Mouse (Mus musculus): ENCODE data around the gene Atp2a2. TPM values are rescaled to one million over a fixed set of nuclear protein-coding genes. Genes with fewer than 3 reads are reported as not detected.
A peak's percentile ranks its signal among the peaks of the same experiment; 100 is the strongest.
"Not testable (repeated sequence)": the region's sequence is repeated elsewhere in the genome, so short reads cannot be mapped to it uniquely, and the experiment has no call there.

The Atp2a2 gene
- polyA plus RNA-seq, 1 experiment from 2014 or later = 39.1 TPM

- Histone ChIP-seq H3K4me2 (replicated peaks) (no peak overlapping the region), H3K36me3 (peaks cover 96% of the 10 kb centered on the region), H3K9me3 (no peaks in the 10 kb centered on the region), H3K9ac (replicated peaks) (no peak overlapping the region), H3K27ac (replicated peaks) (no peak overlapping the region), H3K4me3 (no peak overlapping the region), H3K4me1 (no peaks in the 10 kb centered on the region), H3K27me3 (no peaks in the 10 kb centered on the region)
- 92% methylated on average over 19 of the region's 19 CpGs for WGBS
- ATAC-seq (replicated peaks) = no peak
These were observed 62.5 kb downstream of the Atp2a2 start for GRCm38 (mm10) chr5:122439400-122440094.

- no peak overlapping the region for H3K4me3 ChIP-seq
- H3K4me2 ChIP-seq (replicated peaks) = no peak overlapping the region
- no peak overlapping the region for H3K9ac ChIP-seq (replicated peaks)
- no peaks in the 10 kb centered on the region for H3K4me1 ChIP-seq
- ATAC-seq (replicated peaks) = no peak
- H3K27me3 ChIP-seq = no peaks in the 10 kb centered on the region
- no peak overlapping the region for H3K27ac ChIP-seq (replicated peaks)
- H3K9me3 ChIP-seq = no peaks in the 10 kb centered on the region
- WGBS = 82% methylated on average over 4 of the region's 4 CpGs
- H3K36me3 ChIP-seq = peaks cover 95% of the 10 kb centered on the region
These were observed 67.5 kb downstream of the Atp2a2 start for GRCm38 (mm10) chr5:122434541-122434940.

GRCm38 (mm10) chr5:122431221-122431620 is 70.8 kb downstream of the Atp2a2 start:
- H3K9me3 ChIP-seq = no peaks in the 10 kb centered on the region
- 95% methylated on average over 8 of the region's 8 CpGs for WGBS
- H3K9ac ChIP-seq (replicated peaks) = no peak overlapping the region
- H3K4me2 ChIP-seq (replicated peaks) = no peak overlapping the region
- ATAC-seq (replicated peaks) = no peak
- peaks cover 81% of the 10 kb centered on the region for H3K36me3 ChIP-seq
- no peak overlapping the region for H3K4me3 ChIP-seq
- H3K27me3 ChIP-seq = no peaks in the 10 kb centered on the region
- no peaks in the 10 kb centered on the region for H3K4me1 ChIP-seq
- no peak overlapping the region for H3K27ac ChIP-seq (replicated peaks)

- no peak overlapping the region for H3K9ac ChIP-seq (replicated peaks)
- H3K4me1 ChIP-seq = no peaks in the 10 kb centered on the region
- no peak for ATAC-seq (replicated peaks)
- no peaks in the 10 kb centered on the region for H3K27me3 ChIP-seq
- H3K9me3 ChIP-seq = no peaks in the 10 kb centered on the region
- no peak overlapping the region for H3K4me3 ChIP-seq
- peaks cover 72% of the 10 kb centered on the region for H3K36me3 ChIP-seq
- H3K4me2 ChIP-seq (replicated peaks) = no peak overlapping the region
- H3K27ac ChIP-seq (replicated peaks) = no peak overlapping the region
- WGBS = 90% methylated on average over 4 of the region's 4 CpGs
These were observed 71.8 kb downstream of the Atp2a2 start for GRCm38 (mm10) chr5:122430036-122430775.

- ATAC-seq (replicated peaks) = no peak
- H3K27me3 ChIP-seq = no peaks in the 10 kb centered on the region
- no peak overlapping the region for H3K4me3 ChIP-seq
- H3K27ac ChIP-seq (replicated peaks) = no peak overlapping the region
- no peaks in the 10 kb centered on the region for H3K9me3 ChIP-seq
- no peak overlapping the region for H3K4me2 ChIP-seq (replicated peaks)
- WGBS = 88% methylated on average over 2 of the region's 2 CpGs
- H3K9ac ChIP-seq (replicated peaks) = no peak overlapping the region
- peaks cover 27% of the 10 kb centered on the region for H3K36me3 ChIP-seq
- peaks cover 19% of the 10 kb centered on the region for H3K4me1 ChIP-seq
These were observed 76.5 kb downstream of the Atp2a2 start for GRCm38 (mm10) chr5:122425550-122425949.

GRCm38 (mm10) chr5:122423083-122423482 is 78.9 kb downstream of the Atp2a2 start:
- peak overlapping the region; percentile 83 for H3K4me3 ChIP-seq
- peak overlapping the region; percentile 82 for H3K9ac ChIP-seq (replicated peaks)
- 35% methylated on average over 15 of the region's 15 CpGs for WGBS
- peak overlapping the region; percentile 86 for H3K4me2 ChIP-seq (replicated peaks)
- H3K27me3 ChIP-seq = no peaks in the 10 kb centered on the region
- peak overlapping the region; percentile 93; the same call in 1 of the 2 replicates for H3K27ac ChIP-seq (replicated peaks)
- no peaks in the 10 kb centered on the region for H3K9me3 ChIP-seq
- H3K4me1 ChIP-seq = peaks cover 19% of the 10 kb centered on the region
- peaks cover 3% of the 10 kb centered on the region for H3K36me3 ChIP-seq
- ATAC-seq (replicated peaks) = 0 out of 2 replicates have a peak, but pooled peaks have one; percentile 2

- peak overlapping the region; percentile 82 for H3K9ac ChIP-seq (replicated peaks)
- H3K9me3 ChIP-seq = no peaks in the 10 kb centered on the region
- no peaks in the 10 kb centered on the region for H3K27me3 ChIP-seq
- H3K27ac ChIP-seq (replicated peaks) = peak overlapping the region; percentile 93
- peaks cover 19% of the 10 kb centered on the region for H3K4me1 ChIP-seq
- peak; percentile 92 for ATAC-seq (replicated peaks)
- peak overlapping the region; percentile 86 for H3K4me2 ChIP-seq (replicated peaks)
- under 1% methylated on average over 73 of the region's 73 CpGs for WGBS
- H3K36me3 ChIP-seq = no peaks in the 10 kb centered on the region
- peak overlapping the region; percentile 83 for H3K4me3 ChIP-seq
These were observed 79.7 kb downstream of the Atp2a2 start for GRCm38 (mm10) chr5:122422071-122422964.

- Histone ChIP-seq H3K4me1 (peaks cover 19% of the 10 kb centered on the region), H3K9ac (replicated peaks) (peak within 1 kb of the TSS; percentile 82), H3K27ac (replicated peaks) (peak within 1 kb of the TSS; percentile 93), H3K4me3 (peak within 1 kb of the TSS; percentile 83), H3K9me3 (no peaks in the 10 kb centered on the region), H3K4me2 (replicated peaks) (peak within 1 kb of the TSS; percentile 86), H3K36me3 (no peaks in the 10 kb centered on the region), H3K27me3 (no peaks in the 10 kb centered on the region)
- WGBS = 23% methylated on average over 17 of the region's 17 CpGs
- peak; percentile 3 for ATAC-seq (replicated peaks)
These were observed 80.6 kb downstream of the Atp2a2 start, which contains the start of gene Anapc7 for GRCm38 (mm10) chr5:122421271-122422068. Gene Anapc7, plus strand, starts transcription at chr5:122421693.

GRCm38 (mm10) chr5:122420676-122421075 is 81.3 kb downstream of the Atp2a2 start:
- WGBS = 68% methylated on average over 4 of the region's 4 CpGs
- not testable (repeated sequence) for H3K9me3 ChIP-seq; ATAC-seq (replicated peaks)

GRCm38 (mm10) chr5:122415465-122415864 is 86.6 kb downstream of the Atp2a2 start:
- no peak for ATAC-seq (replicated peaks)
- H3K36me3 ChIP-seq = no peaks in the 10 kb centered on the region
- 89% methylated on average over 12 of the region's 12 CpGs for WGBS
- no peak overlapping the region for H3K27ac ChIP-seq (replicated peaks)
- H3K4me1 ChIP-seq = no peaks in the 10 kb centered on the region
- H3K9ac ChIP-seq (replicated peaks) = no peak overlapping the region
- no peaks in the 10 kb centered on the region for H3K27me3 ChIP-seq
- H3K4me3 ChIP-seq = no peak overlapping the region
- H3K9me3 ChIP-seq = no peaks in the 10 kb centered on the region
- no peak overlapping the region for H3K4me2 ChIP-seq (replicated peaks)

More at GRCm38 (mm10) chr5:122420676-122421075, 81.3 kb downstream of the Atp2a2 start:
- H3K4me2 ChIP-seq (replicated peaks); H3K27me3 ChIP-seq; H3K4me3 ChIP-seq; H3K36me3 ChIP-seq; H3K27ac ChIP-seq (replicated peaks); H3K9ac ChIP-seq (replicated peaks): not testable (repeated sequence)
- H3K4me1 ChIP-seq = peaks cover 19% of the 10 kb centered on the region

- no peak for ATAC-seq (replicated peaks)
- Histone ChIP-seq H3K27me3 (no peaks in the 10 kb centered on the region), H3K9ac (replicated peaks) (no peak overlapping the region), H3K4me1 (no peaks in the 10 kb centered on the region), H3K4me2 (replicated peaks) (no peak overlapping the region), H3K27ac (replicated peaks) (no peak overlapping the region), H3K4me3 (no peak overlapping the region), H3K36me3 (peaks cover 5% of the 10 kb centered on the region), H3K9me3 (no peaks in the 10 kb centered on the region)
- WGBS = 83% methylated on average over 5 of the region's 5 CpGs
These were observed 87.7 kb downstream of the Atp2a2 start for GRCm38 (mm10) chr5:122414351-122414750.

Measured in forebrain, embryonic 15.5 days (tissue).